Mouse (Mus musculus) bone marrow macrophage, adult 2 months (primary cell): Measurements from ENCODE around the gene Parg. TPM values are rescaled to one million over a fixed set of nuclear protein-coding genes. Genes with fewer than 3 reads are reported as not detected.

Experiments used
- H3K27ac ChIP-seq: 2 replicates; pipeline ENCODE4 v1.5.1; 2012; ENCODE audit warnings: low read depth, low read length; ENCODE audit not compliant: insufficient read depth
- H3K4me1 ChIP-seq: 2 replicates; pipeline ENCODE4 v1.6.1; 2012; ENCODE audit warnings: low read length; ENCODE audit not compliant: control insufficient read depth, insufficient read depth
- H3K4me3 ChIP-seq: 2 replicates; pipeline ENCODE4 v1.5.1; 2012; ENCODE audit warnings: mild to moderate bottlenecking, low read length, moderate library complexity; ENCODE audit not compliant: insufficient read depth
- CTCF ChIP-seq: IDR thresholded peaks from 2 replicates; pipeline ENCODE4 v1.5.1; 2012; ENCODE audit warnings: low read depth, mild to moderate bottlenecking, low read length, moderate library complexity
- POLR2A ChIP-seq: IDR thresholded peaks from 2 replicates; pipeline ENCODE4 v1.6.1; 2012; ENCODE audit warnings: mild to moderate bottlenecking, low read depth, low read length, borderline replicate concordance
- polyA plus RNA-seq: library from polyadenylated mRNA; stranded (reverse); fragments of >200 nt; gene quantifications from 2 replicates; pipeline ENCODE4 v1.2.4, GENCODE M21; 2012; ENCODE audit not compliant: missing spikeins, insufficient read depth, insufficient read length

Gene Parg
- polyA plus RNA-seq, 1 experiment = 23.3 TPM

DNA sequence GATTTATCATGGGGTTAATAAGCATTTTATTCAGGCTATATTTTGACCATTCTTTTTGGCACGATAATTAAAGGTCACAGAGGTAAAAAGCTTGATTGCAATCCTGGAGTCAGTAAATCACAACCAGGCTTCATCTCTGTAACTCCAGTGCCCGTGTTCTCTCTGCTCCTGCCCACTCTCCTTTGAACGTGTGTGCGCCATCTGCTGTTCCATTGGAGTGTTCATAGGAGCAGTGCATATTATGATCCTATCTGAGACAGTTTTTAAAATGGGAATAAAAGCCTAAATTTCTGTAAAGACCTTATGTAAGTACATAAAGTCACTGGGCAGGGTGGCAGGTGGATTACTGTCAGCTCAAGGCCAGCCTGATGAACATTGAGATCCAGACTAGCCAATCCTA, 40.7 kb downstream of the Parg start:
- Histone ChIP-seq H3K4me1 (no peaks in the 10 kb centered on the region), H3K4me3 (no peak overlapping the region), H3K27ac (no peak overlapping the region)
- TF ChIP-seq CTCF (no peak), POLR2A (no peak)

DNA sequence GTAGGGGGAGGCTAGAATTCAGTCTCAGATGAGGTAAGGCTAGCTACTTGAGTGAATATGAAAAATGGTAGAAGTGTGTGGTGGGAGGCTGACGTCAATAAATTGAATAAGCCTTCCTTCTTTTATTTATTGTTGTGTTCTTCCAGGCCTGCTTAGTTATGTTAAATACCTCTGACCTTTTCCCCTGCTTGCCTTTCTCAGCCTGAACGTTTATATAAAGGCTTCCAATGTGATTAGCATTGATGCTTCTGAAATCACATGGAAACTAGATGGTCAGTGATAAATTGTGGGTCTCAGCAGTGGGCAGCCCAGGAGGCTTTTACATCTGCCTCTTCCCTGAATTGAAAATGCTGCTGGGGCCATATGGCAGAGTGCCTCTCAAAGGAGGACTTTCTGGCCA, 44.3 kb downstream of the Parg start:
- Histone ChIP-seq H3K4me3 (no peak overlapping the region), H3K4me1 (no peaks in the 10 kb centered on the region), H3K27ac (no peak overlapping the region)
- TF ChIP-seq POLR2A (no peak), CTCF (no peak)

DNA sequence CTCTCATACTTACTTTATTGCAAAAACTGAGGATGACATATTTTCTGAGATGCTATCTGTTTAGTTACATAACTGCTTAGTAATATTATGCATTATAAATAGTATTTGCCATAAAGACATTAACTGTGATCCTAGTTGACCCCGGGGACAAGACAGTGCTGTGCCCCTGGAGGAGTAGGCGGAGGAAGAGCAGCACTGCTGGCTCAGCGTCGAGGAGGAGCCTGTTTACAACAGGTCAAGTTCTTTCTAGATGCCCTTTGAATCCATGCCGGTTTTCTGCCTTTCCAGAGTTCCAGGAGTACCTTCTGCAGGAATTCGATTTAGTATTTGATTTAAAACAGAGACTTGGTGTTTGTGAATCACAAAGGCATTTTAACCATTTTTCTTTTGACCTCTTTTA, 47.9 kb downstream of the Parg start:
- H3K4me1 ChIP-seq = no peaks in the 10 kb centered on the region
- no peak overlapping the region for H3K4me3 ChIP-seq
- no peak overlapping the region for H3K27ac ChIP-seq
- TF ChIP-seq CTCF = no peak
- TF ChIP-seq POLR2A = no peak

DNA sequence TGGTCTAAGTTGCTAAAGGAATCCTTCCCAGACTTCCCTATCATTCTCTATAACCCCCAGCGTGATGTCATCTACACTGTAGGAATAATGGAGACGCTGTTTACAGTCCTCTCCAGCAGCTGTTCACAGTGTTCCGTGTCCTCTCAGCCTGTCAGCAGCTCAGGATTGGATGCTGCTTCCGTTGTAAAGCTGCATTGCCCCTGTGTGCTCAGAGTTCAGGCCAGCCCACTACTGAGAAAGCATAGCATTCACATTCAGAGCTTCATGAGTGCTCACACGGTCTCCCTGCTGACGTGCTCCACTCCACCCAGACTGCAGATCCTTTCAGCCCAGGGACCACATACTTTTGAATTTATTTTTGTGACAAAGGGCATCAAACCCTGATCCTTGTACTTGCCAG, 59.1 kb downstream of the Parg start:
- no peak for TF ChIP-seq CTCF
- no peak for TF ChIP-seq POLR2A
- Histone ChIP-seq H3K4me1 (no peaks in the 10 kb centered on the region), H3K27ac (no peak overlapping the region), H3K4me3 (no peak overlapping the region)

DNA sequence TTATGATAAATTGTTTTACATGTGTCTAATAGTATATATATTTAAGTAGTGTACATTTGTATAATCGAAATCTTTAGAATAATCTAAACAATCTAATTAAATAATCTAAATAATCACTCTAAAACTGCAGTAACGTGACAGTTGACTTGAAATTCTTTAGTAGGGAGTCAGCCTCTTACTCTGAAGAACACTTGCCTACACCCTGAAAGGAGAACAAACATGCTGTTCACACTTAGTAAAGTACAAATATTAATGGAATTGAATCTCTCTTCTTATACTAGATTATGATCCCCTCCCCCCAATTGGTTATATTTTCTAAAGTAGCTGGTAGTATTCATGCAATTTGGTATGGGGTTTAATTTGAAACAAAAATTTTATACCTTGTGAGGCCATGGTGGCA, 60.0 kb downstream of the Parg start:
- H3K4me3 ChIP-seq = no peak overlapping the region
- no peak overlapping the region for H3K27ac ChIP-seq
- TF ChIP-seq POLR2A (no peak), CTCF (no peak)
- no peaks in the 10 kb centered on the region for H3K4me1 ChIP-seq

DNA sequence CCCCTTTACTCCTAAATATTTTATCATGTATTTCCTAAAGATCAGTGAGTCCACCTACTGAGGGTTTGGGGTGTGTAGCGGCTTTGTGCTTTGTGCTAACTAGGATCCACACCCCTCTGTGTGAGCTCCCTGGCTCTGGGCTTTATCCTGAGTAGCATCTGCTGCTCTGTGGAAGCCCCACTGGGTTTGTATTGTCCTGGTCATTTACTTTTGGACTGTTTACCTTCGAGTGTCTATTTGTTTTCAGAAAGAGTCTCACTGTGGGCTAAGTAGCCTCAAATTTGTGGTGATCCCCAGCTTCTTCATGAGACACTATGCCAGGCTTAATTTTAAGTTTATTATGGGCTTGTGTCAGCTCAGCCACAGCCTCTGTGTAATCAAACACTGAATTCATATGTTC, 67.2 kb downstream of the Parg start:
- TF ChIP-seq CTCF = no peak
- TF ChIP-seq POLR2A = no peak
- no peak overlapping the region for H3K4me3 ChIP-seq
- no peaks in the 10 kb centered on the region for H3K4me1 ChIP-seq
- H3K27ac ChIP-seq = no peak overlapping the region

DNA sequence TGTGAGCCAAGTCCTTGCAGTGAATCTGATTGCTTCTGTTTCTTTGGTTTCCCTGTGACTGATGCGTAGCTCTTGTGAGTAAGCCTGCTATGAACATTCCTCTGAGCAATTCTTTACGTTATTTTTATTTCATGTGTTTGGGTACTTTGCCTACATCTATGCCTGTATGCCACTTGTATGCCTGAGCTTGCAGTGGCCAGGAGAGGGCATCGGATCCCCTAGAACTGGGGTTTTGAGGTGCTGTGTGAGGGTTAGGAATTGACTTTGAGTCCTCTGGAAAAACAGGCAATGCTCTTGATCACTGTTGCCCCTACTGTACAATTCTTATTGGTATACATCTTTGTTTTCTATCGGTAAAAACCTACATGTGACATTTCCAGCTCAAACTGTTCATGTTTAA, 67.8 kb downstream of the Parg start:
- TF ChIP-seq CTCF (no peak), POLR2A (no peak)
- Histone ChIP-seq H3K27ac (no peak overlapping the region), H3K4me3 (no peak overlapping the region), H3K4me1 (no peaks in the 10 kb centered on the region)

DNA sequence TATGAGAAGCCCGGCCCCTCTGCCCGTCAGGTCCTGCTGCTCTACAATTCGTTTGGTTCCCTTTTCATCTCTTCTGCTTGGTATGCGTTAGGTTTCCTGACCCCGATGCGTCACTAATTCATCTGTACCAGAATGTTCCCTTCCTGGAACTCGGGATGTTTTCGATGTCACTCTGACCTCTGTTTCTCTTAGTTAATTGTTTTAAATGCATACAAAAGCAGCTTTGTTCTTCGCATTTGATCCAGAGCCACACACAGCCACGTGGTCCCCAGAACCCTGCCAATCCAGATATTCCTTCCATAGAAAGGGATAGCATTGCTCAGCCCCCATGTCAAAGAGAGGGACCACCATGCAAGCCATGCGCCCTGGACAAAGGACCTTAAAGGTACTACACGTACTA, 99.9 kb downstream of the Parg start:
- TF ChIP-seq CTCF (no peak), POLR2A (no peak)

DNA sequence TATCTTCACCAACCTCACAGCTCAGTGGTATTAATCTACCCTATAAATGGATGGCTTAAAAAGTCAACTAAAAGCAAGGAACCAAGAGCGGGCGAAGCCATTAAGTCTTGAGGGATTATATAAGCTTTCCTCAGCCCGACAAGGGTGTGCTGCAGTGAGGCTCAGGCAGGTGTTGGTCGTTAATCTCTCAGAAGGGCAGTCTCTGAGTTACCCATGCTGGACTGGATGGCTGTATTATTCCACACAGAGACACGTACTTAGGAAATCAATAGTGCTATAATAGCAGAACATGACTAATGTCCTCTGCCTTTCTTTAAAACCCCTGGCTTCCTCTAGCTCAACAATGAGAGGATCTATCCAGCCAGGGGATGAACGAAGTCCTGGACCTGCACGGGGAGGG, 100.7 kb downstream of the Parg start:
- Histone ChIP-seq H3K4me1 (no peaks in the 10 kb centered on the region), H3K4me3 (no peak overlapping the region), H3K27ac (no peak overlapping the region)
- TF ChIP-seq POLR2A (no peak), CTCF (no peak)

More for the DNA sequence above, 99.9 kb downstream of the Parg start:
- H3K4me3 ChIP-seq = no peak overlapping the region
- no peak overlapping the region for H3K27ac ChIP-seq
- no peaks in the 10 kb centered on the region for H3K4me1 ChIP-seq

DNA sequence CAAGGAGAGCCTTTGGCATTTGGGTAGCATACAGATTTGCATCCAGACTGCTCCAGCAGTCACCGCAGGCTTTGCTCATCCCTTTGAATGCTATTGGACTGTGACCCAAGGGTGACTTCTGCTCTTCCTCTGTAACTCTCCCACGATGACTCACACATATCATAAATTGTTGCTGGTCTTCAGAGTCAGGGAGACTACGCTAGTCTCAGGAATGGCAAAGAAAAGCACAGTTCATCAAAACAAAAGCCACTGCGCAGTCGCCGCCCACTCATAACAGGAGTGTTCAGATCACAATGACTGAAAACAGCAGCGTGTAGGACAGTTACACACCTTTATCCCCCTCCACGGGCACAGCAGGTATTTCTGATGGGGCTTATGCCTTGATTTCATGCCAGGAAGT, 103.2 kb downstream of the Parg start:
- Histone ChIP-seq H3K4me3 (no peak overlapping the region), H3K4me1 (no peaks in the 10 kb centered on the region), H3K27ac (no peak overlapping the region)
- TF ChIP-seq CTCF (no peak), POLR2A (no peak)

DNA sequence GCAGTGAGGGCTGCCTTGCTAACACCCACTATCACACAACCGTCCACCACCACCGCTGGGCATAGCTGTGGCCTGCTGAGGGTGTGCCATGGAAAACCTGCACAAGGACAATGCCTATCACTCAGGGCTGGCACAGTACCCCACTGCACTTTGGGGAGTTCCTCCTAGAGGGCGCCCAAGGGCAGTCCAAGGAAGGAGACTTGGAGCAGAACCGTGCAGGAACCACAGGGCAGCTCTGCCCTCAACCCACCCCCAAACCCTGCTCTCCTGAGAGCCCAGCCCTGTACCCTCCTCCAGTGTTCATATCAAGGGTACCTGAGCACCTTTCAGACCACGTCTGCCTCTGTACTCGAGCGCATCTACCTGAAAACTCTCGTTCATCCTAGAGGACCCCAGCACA, 108.1 kb downstream of the Parg start:
- TF ChIP-seq CTCF = peak; percentile 37; the same call in 1 of the 2 replicates
- TF ChIP-seq POLR2A = no peak
- no peak overlapping the region for H3K4me3 ChIP-seq
- H3K27ac ChIP-seq = no peak overlapping the region
- H3K4me1 ChIP-seq = no peaks in the 10 kb centered on the region
